Mouse (Mus musculus): ENCODE data around the gene Urb1. TPM values are rescaled to one million over a fixed set of nuclear protein-coding genes. Genes with fewer than 3 reads are reported as not detected.

Urb1 gene
- total and polyA plus RNA-seq, 3 experiments, result 21.1 to 34.5 (median 29.4) TPM

DNA sequence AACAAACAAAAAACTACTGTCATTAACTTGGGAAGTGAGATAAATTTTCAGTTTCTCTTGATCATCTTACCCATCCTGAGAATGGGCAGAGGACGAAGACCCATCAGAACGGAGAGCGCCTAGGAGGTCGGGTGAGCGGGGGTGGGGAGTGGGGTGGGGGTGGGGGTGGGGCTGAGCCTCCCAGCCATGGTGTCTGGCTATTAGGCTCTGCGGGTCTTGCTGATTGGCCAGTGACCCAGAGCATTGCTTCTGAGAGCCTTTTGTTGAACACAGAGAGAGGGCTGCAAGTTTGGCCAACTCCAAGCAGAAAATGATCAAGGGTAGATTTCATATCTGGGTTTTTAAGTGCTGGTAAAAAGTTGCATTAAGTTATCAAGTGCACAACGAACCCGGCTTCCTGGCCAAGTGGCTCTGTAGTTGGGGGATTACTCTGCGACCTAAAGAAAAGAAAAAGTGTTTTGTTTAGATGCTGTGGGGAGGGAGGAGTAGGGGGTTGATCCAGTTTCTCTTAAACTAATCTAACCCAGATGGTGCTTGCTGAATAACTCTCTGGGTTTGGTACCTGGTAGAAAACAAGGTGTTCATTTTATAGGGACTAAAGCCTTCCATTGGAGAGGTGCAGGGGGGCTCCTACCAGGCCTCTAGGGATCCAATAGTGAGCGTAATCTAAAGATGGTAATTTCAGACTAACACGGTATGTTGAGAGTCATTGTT lies 41.6 kb upstream of the Urb1 start:
- Histone ChIP-seq H3K79me2 (replicated peaks; ENCODE audit: control insufficient read depth, extremely low read depth, insufficient read depth, poor library complexity, severe bottlenecking) (no peaks in the 10 kb centered on the region), H3K4me2 (ENCODE audit: insufficient read depth, low read depth, poor library complexity, severe bottlenecking) (no peak overlapping the region), H3K4me1 (ENCODE audit: control insufficient read depth in 1 of 2, insufficient read depth in 2 of 2) (no peaks in the 10 kb centered on the region; a peak in 1 of 4 replicates), H3K4me3 (replicated peaks in 1 of 3; ENCODE audit: low read depth in 2 of 3, low read length in 2 of 3, poor library complexity in 1 of 3) (no peak overlapping the region), H3K27me3 (replicated peaks) (peaks cover 80% of the 10 kb centered on the region), H3K9ac (ENCODE audit: insufficient read depth, low read depth) (no peak overlapping the region), H3K36me3 (replicated peaks in 1 of 2; ENCODE audit: control insufficient read depth in 1 of 2, insufficient read depth in 1 of 2, low read length in 1 of 2) (no peaks in the 10 kb centered on the region), H3K27ac (ENCODE audit: insufficient read depth, low read depth) (no peak overlapping the region), H3K9me3 (replicated peaks; ENCODE audit: low read length) (no peaks in the 10 kb centered on the region)
- TF ChIP-seq MXI1 (IDR thresholded peaks at IDR 0.05; ENCODE audit: low read depth, low read length) (no peak), POLR2A (IDR thresholded peaks at IDR 0.05; ENCODE audit: low read depth, low read length) (no peak), SMC3 (IDR thresholded peaks at IDR 0.05; ENCODE audit: low read depth, low read length) (no peak), SIN3A (IDR thresholded peaks at IDR 0.05; ENCODE audit: low read length) (no peak), E2F4 (IDR thresholded peaks at IDR 0.05; ENCODE audit: insufficient replicate concordance, low read depth, low read length) (no peak)
- no peak for DNase-seq (ENCODE audit: extremely low read depth)
- in situ Hi-C loops (cut with MboI; ENCODE audit: low pct_ligation_motif_present, low pct_unique_long_range_greater_than_20kb, low sequenced_read_pairs), result no loop called here
- dilution Hi-C loops (cut with MboI; ENCODE audit: extremely low pct_ligation_motif_present, extremely low pct_unique_long_range_greater_than_20kb, low sequenced_read_pairs), result no loop called here

DNA sequence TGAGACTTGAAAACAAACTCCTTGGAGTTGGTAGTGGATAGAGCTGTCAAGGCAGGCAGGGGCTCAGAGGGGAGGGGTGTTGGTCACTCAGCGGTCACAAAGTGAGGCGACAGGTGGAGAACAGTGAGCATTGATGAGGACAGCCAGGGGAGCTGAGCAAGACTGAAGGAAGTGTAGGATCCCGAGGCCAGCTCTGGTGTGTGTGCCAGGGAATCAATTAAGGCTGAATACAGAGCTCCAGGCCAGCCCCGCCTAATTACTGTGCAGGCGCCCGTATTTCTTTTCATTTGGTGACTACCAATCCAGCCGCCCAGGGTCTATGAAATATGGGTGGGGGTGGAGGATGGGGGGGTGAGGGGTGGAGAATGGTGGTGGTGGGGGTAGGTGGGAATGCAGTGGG lies 40.7 kb upstream of the Urb1 start:
- H3K27me3 ChIP-seq (replicated peaks), result peaks cover 77% of the 10 kb centered on the region
- H3K79me2 ChIP-seq (replicated peaks; ENCODE audit: control insufficient read depth, extremely low read depth, insufficient read depth, poor library complexity, severe bottlenecking), result no peaks in the 10 kb centered on the region
- no peaks in the 10 kb centered on the region for H3K9me3 ChIP-seq (replicated peaks; ENCODE audit: low read length)
- dilution Hi-C loops (cut with MboI; ENCODE audit: extremely low pct_ligation_motif_present, extremely low pct_unique_long_range_greater_than_20kb, low sequenced_read_pairs) (no loop called here), in situ Hi-C loops (cut with MboI; ENCODE audit: low pct_ligation_motif_present, low pct_unique_long_range_greater_than_20kb, low sequenced_read_pairs) (no loop called here)
- H3K4me1 ChIP-seq (ENCODE audit: control insufficient read depth in 1 of 2, insufficient read depth in 2 of 2), result no peaks in the 10 kb centered on the region; a peak in 1 of 4 replicates
- H3K36me3 ChIP-seq (replicated peaks in 1 of 2; ENCODE audit: control insufficient read depth in 1 of 2, insufficient read depth in 1 of 2, low read length in 1 of 2), result no peaks in the 10 kb centered on the region
- H3K4me2 ChIP-seq (ENCODE audit: insufficient read depth, low read depth, poor library complexity, severe bottlenecking), result 0 out of 2 replicates have a peak overlapping the region, but pooled peaks have one; percentile 11
- TF ChIP-seq ETS1 (conservative IDR thresholded peaks at IDR 0.05; ENCODE audit: low read depth, low read length) (no peak), MAFK (IDR thresholded peaks at IDR 0.05; ENCODE audit: insufficient replicate concordance, low read length) (no peak), ZKSCAN1 (IDR thresholded peaks at IDR 0.05; ENCODE audit: borderline replicate concordance, low read depth, low read length) (no peak), PAX5 (IDR thresholded peaks at IDR 0.05; ENCODE audit: low read length) (no peak), KAT2A (IDR thresholded peaks at IDR 0.05; ENCODE audit: insufficient replicate concordance, low read length) (no peak), RAD21 (IDR thresholded peaks at IDR 0.05; ENCODE audit: low read depth, low read length) (no peak), SMC3 (IDR thresholded peaks at IDR 0.05; ENCODE audit: low read depth, low read length) (no peak), CTCF (conservative IDR thresholded peaks at IDR 0.05 in 1 of 2, IDR thresholded peaks at IDR 0.05 in 1 of 2; ENCODE audit: low read depth in 2 of 2, low read length in 2 of 2) (no peak), ZMIZ1 (IDR thresholded peaks at IDR 0.05; ENCODE audit: low read depth, low read length) (no peak), IRF4 (IDR thresholded peaks at IDR 0.05; ENCODE audit: low read depth, low read length) (no peak), EP300 (IDR thresholded peaks at IDR 0.05; ENCODE audit: low read length) (no peak), USF2 (conservative IDR thresholded peaks at IDR 0.05; ENCODE audit: low read depth, low read length) (no peak), MEF2A (IDR thresholded peaks at IDR 0.05; ENCODE audit: borderline replicate concordance, low read depth, low read length) (no peak), E2F4 (IDR thresholded peaks at IDR 0.05; ENCODE audit: insufficient replicate concordance, low read depth, low read length) (no peak), TBP (conservative IDR thresholded peaks at IDR 0.05; ENCODE audit: low read depth, low read length) (no peak), NELFE (IDR thresholded peaks at IDR 0.05; ENCODE audit: low read depth, low read length) (no peak), POLR2AphosphoS2 (IDR thresholded peaks at IDR 0.05; ENCODE audit: low read depth, low read length) (no peak), ZNF384 (IDR thresholded peaks at IDR 0.05; ENCODE audit: low read depth, low read length) (no peak)
- no peak overlapping the region for H3K9ac ChIP-seq (ENCODE audit: insufficient read depth, low read depth)
- H3K27ac ChIP-seq (ENCODE audit: insufficient read depth, low read depth), result no peak overlapping the region
- H3K4me3 ChIP-seq (replicated peaks in 1 of 3; ENCODE audit: low read depth in 2 of 3, low read length in 2 of 3, poor library complexity in 1 of 3), result no peak overlapping the region
- DNase-seq (ENCODE audit: extremely low read depth), result no peak

All from CH12.LX (cell line).